Mouse (Mus musculus) T-helper 2 cell (primary cell): ENCODE results near the gene Cd52.
"Not testable (repeated sequence)": the region's sequence is repeated elsewhere in the genome, so short reads cannot be mapped to it uniquely, and the experiment has no call there.

Experiments used
- in situ Hi-C: fragments of 300-600 bp; cut with MboI, MseI; formaldehyde crosslinking; loops from one replicate; pipeline ENCODE4 v1.15.1; 2025; ENCODE audit warnings: high pct_unique_total_duplicates

The Cd52 gene

DNA sequence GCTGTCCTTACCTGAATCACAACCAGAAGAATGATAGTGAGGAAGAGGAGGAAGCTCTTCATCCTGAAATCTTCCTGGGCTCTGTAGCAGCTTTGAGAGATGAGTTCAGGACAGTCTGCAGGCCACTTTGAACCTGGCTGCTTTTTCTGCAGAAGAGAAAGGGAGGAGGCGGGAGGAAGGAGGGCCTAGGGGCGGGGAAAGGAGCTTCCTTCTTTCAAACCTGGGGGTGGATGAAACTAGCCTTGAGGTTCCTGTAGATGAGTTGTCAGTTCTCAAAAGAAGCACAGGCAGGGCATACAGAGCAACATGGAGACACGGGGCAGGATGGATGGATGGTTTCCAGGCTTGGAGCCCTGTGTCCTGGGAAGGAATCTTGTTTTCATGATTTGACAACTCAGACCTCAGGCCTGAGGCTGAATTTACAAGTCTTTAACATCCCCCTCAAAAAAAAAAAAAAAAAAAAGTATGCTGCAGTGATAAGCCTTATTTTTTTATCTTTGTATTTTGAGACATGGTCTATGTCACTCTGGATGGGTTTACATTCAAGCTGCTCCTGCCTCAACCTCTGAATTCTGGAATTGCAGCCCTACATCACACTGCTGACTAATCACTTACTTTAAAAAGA is at the start of gene Cd52:
Gene Cd52 (minus strand): TSS at position 160 of the 625 bp plus-strand sequence.
- in situ Hi-C loops = loop anchor here (5.0 kb wide), 1 partner anchor 32 kb away; the partner anchor contains the start of gene Sh3bgrl3

DNA sequence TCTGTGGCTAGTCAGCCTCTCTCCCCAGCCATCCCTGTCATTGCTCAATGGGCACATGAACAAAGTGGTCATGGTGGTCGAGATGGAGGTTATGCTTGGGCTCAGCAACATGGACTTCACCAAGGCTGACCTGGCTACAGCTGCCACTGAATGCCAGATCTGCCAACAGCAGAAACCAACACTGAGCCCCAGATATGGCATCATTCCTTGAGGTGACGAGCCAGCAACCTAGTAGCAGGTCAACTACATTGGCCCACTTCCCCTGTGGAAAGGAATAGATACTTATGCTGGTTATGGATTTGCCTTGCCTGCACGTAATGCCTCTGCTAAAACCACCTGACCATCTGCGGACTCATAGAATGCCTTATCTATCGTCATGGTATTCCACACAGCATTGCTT is 49.4 kb upstream of the Cd52 start:
- in situ Hi-C loops = not testable (repeated sequence)

- in situ Hi-C loops = no loop called here
Measured at GRCm38 (mm10) chr4:134138857-134139256, 44.0 kb upstream of the Cd52 start.

- in situ Hi-C loops = no loop called here
Measured at GRCm38 (mm10) chr4:134136280-134136926, 41.5 kb upstream of the Cd52 start.

DNA sequence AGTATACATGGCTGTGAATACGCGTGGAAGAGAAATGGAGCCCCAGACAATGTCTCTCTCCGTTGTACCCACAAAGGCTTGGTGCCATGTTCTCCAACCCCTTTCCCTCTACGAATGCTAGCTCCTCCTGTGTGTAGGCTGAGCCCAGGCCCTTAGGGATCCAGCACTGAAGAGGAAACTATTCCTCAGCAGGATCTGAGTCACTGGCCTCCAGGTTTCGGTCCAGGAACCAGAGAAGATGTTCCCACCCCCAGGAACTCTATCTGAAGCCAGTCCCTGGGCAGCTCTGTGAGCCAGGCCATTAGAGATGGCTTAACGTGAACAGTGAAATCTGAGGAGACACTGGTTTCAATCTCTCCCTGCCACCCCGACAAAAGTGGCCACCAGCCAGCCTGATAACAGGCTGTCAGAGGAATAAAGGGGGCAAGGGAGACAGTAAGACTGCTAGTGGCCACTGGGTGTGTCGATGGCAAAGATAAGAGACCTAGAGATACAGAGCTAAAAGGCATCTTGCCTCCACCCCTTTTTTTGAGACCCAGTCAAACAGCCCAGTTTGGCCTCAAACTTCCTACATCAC is 37.7 kb upstream of the Cd52 start:
- in situ Hi-C loops = loop anchor here (5.0 kb wide), 1 partner anchor 665 kb away; no protein-coding TSS in a partner anchor

GRCm38 (mm10) chr4:134132117-134132516 is 37.2 kb upstream of the Cd52 start:
- in situ Hi-C loops = loop anchor here (5.0 kb wide), 1 partner anchor 665 kb away; no protein-coding TSS in a partner anchor

DNA sequence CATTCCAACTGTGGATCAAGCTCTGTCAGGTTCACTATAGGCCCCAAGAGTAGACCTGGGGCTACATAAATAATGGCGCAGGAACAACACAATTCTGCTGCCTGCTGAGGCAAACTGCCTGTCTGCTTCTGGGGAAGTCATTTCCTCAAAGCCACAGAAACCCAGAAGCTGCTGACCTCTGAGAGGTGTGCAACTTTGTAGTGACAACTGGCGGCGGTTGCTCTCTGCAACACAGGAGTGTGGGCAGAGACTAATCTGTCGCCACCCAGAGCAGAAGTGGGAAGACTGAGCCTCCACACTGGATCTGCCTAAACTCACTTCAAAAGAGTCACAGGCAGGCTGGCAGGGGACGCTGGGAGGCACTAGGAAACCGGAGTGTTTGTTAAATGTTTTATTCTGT is 34.6 kb upstream of the Cd52 start:
- in situ Hi-C loops = loop anchor here (5.0 kb wide), 2 partner anchors 37 to 92 kb away; no protein-coding TSS in a partner anchor

DNA sequence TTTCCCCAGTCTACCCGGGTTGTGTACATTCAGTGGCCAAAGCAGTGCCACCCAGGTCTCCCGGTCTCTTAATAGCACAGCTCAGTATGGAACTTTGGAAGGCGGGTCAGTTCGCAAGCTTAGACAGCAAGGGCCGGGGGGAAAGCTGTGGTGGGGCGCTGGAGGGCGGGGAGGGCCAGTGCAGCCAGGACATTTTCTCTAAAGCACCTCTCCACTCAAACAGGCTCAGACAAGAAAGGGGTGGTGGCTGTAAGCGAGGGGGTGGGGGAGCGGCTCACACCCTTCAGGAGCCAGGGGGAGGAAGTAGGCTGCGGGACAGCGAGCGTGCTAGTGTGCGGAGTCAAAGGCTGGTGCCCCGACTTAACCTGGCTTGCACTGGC is 34.1 kb upstream of the Cd52 start:
- in situ Hi-C loops = loop anchor here (5.0 kb wide), 2 partner anchors 37 to 92 kb away; no protein-coding TSS in a partner anchor

GRCm38 (mm10) chr4:134128221-134128982 is 33.5 kb upstream of the Cd52 start, which contains the start of gene Sh3bgrl3:
TSS of gene Sh3bgrl3 (minus strand) at chr4:134128789.
- in situ Hi-C loops = loop anchor here (5.0 kb wide), 2 partner anchors 36 to 91 kb away; no protein-coding TSS in a partner anchor

DNA sequence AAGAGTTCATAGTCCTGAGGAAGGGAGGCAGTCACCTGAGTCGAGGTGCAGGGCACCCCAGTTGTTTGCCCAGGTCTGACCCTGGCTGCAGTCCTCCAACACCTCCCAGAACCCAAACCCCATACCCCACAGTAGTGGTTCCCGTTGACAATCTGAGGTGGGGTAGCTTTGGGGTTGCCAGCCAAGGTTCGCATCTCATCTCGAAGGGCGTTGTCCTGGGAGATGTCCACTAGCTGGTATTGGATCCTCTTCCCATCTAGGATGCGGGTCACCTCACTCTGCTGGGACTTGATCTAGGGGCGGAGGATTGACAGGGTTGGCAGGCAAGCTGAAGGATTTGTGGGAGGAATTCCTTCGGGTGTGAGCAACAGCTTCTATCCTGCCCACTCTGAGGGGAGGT is 32.9 kb upstream of the Cd52 start:
- in situ Hi-C loops = loop anchor here (5.0 kb wide), 2 partner anchors 35 to 90 kb away; no protein-coding TSS in a partner anchor

GRCm38 (mm10) chr4:134127121-134127455 is 32.2 kb upstream of the Cd52 start:
- in situ Hi-C loops = loop anchor here (5.0 kb wide), 2 partner anchors 35 to 90 kb away; no protein-coding TSS in a partner anchor

- in situ Hi-C loops = loop anchor here (5.0 kb wide), 2 partner anchors 34 to 89 kb away; no protein-coding TSS in a partner anchor
Measured at GRCm38 (mm10) chr4:134126300-134127120, 31.6 kb upstream of the Cd52 start.

DNA sequence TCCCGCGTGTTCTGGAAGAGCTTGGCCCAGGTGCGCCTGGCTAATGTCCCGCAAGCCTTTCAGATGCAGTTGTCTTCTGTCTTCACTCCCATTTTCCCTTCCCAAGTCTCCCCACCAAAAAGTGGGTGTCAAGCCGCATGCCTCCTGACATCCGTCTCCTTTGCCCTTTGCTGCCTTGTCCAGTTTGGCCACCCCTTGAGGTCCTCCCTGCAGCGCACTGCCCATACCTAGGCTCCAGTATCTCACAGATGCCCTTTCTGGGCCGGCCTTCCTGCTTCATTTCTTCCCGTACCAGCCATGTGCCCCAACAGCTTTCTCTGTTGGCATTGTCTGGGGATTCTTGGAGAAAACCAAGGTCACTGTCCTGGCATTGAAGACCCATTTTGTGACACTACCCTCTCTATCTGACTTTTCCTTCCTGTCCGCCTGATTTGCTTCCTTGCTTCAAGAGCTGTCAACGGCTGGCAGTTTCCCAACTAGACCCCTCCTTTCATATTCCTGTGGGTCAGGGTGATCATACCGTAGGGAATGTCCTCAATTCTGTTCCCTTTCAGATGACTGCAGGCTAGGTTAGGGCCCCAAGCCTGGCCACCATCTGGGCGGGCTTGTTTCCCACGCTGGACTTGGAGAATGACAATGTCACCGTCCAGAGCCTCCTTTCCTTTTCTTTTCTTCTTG is 30.6 kb upstream of the Cd52 start:
- in situ Hi-C loops = loop anchor here (5.0 kb wide), 2 partner anchors 33 to 88 kb away; no protein-coding TSS in a partner anchor

DNA sequence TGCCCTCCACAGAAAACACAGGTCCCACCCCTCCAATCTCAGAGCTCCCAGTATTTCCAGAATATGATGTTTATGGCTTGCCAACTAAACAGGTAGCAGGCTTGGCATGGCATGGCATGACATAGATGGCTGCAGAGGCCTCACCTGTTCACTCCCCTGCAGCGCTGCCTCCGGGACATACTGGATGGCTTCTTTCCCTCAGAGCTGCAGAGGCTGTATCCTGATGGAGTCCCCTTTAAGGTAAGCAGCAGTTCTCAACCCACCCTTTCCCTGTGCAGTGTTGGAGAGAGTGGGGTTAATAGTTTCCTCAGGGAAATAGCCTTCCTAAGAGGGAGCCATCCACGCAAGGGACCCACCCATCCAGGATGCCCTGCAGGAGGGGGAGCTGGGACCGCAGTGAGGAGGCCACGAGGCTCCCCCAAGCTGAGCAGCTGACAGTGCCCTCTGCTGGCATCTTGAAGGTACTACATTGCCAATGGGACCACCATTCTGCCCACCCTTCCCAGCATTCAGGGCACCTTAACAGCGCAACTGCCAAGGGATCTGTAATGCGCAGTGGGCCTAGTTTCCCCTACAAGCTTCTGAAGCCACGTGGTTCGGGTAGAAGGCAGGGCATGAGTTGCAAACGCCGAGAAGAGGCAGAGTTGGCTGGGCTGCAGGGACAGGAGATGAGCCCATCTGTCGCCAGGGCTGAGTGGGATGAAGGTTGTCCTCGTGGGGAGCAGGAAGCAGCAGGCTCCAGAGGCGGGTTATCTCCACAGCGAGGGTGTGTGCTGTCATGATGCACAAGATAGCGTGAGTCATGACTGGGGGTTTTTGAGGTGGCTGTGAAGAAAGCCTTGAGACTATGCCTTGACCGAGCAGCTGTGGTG is 29.0 kb upstream of the Cd52 start:
- in situ Hi-C loops = loop anchor here (25.0 kb wide), 1 partner anchor 1988 kb away; no protein-coding TSS in a partner anchor

DNA sequence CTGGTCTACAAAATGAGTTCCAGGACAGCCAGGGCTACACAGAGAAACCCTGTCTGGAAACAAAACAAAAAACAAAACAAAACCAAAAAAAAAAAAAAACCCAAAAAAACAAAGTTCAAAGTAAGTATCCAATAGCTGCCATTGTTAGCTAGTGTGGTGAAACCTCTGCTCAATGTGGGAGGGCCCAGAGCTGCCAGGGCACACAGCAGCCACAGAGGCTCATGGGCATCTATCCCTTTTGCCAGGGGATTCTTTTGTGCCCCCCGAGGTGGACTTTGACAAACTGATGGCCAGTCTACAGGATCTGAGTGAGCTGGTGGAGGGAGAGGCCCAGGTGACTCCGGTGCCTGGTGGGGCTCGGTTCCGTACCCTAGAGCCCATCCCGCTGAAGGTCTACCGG is 28.3 kb upstream of the Cd52 start:
- in situ Hi-C loops = loop anchor here (25.0 kb wide), 1 partner anchor 1989 kb away; no protein-coding TSS in a partner anchor

DNA sequence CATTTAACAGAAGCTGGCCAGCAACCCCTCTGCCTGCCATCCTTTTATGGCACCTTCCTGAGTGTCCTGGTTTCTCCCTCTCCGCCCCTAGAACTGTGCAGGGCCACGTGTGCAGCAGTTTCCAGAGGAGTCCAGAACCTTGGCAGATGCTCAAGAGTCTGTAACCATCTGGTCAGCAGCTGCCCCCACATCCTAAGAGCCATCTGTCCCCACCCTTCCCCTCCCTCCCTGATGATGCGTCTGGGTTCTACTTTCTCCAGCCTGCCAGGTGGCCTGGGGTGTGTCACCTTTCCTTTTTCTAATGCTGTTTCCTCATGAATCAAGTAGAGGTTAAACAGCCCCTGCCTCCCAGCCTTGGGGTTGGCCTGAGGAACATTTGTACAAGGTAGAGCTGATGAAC is 27.4 kb upstream of the Cd52 start:
- in situ Hi-C loops = loop anchor here (25.0 kb wide), 1 partner anchor 1990 kb away; no protein-coding TSS in a partner anchor

DNA sequence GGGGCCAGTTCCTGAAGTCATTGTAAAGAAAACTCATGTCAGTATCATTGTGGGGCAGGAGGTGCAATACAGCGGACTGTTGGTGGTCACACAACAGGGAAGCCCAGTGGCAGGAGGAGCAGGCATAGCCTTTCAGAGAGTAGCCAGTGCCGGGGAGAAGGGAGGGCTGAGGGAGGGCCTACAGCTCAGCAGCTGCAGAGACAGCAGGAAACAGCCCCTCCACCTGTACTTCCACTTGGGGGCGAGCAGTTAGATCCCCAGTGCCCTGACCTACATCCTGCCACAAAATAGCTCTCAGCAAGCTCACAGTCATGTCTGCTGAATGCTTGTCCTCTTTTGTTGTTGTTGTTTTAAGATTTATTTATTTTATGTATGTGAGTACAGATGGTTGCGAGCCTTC is 26.7 kb upstream of the Cd52 start:
- in situ Hi-C loops = loop anchor here (25.0 kb wide), 1 partner anchor 1991 kb away; no protein-coding TSS in a partner anchor

- in situ Hi-C loops = loop anchor here (25.0 kb wide), 1 partner anchor 1991 kb away; no protein-coding TSS in a partner anchor
Measured at GRCm38 (mm10) chr4:134120916-134121315, 26.0 kb upstream of the Cd52 start.
